Mouse (Mus musculus) urinary bladder, adult 18-20 months (tissue): ENCODE data around the gene Ilkap.
A peak's percentile ranks its signal among the peaks of the same experiment; 100 is the strongest.

Experiments used
- DNase-seq, 2 experiments: peaks; one replicate each; pipeline ENCODE4 v3.0.0; 2022; ENCODE audit warnings: low spot score in 2 of 2, mixed read lengths in 2 of 2

The Ilkap gene

DNA sequence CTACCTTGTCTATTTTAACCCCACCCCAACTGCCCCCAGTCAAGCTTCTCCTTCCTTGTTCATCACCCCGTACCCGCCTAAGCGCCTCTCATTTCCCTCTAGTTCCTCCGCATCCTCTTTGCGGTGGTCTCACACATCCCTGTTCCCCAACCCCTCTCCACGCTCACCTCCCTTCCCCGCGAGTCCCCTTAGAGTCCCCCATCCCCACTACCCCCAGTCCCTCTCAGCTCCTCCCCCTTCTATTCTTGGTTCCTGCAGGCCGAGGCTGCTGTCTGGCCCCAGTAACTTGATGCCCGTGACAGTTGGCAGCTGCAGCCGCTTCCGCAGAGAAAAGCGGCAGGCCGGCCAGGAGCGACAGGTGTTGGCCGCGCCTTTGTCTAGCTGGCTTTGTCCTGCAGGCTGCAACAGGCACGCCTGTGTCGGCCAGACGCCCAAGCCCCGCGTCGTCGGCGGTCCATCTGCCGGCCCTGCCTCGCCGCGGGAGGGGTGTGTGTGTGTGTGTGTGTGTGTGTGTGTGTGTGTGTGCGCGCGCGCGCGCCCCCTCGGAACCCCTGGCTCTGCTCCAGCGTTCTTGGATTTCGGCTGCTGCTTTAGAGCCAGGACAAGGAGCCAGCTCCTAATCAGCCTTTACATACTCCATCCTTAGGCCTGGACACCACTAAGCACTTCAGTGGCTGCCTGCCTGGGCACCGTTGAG, 15.4 kb upstream of the Ilkap start, which contains the start of gene Hes6:
TSS of gene Hes6 (minus strand) at position 141 of the 697 bp plus-strand sequence.
- DNase-seq: peak; percentile 45 to 55

DNA sequence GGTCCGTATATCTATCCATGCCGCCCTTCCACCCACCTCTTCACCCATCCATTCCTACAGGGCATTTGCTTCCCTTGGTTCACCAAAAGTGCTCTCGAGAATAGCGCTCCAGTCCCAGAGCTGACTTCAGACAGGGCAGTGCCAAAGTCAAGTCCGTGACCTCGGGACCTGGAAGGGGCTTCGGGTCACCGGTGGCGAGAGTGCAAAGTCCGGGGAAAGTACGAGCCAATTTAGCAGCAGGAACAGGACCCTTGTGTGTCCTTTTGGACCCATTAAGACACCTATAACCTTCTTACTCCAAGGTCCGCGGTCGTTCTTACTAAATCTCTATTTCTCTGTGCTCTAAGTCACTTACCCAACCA, 14.9 kb upstream of the Ilkap start:
- no peak for DNase-seq

DNA sequence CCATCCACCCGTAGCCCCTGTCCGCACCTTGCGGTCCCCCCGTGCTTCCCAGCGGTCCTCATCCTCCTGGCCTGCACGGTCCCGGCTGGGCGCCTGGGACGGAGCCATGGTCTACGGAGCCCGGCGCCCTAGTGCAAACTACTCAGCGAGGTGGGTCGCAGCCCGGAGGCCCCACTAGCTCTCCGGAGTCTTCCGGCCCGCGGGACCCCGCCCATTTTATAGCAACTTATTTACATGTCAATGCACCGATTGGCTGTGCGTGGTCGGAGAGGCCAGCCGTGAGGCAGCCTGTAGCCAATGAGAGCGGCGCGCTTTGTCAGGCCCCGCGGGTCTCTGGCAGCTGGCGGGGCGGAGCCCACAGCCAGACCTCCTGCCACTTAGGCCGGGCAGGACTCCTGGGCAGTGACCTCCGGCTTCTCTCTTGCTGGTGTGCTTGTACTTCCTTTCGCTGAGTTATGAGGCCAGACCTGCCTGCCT, 14.5 kb upstream of the Ilkap start:
- peak; percentile 69 to 91 for DNase-seq

DNA sequence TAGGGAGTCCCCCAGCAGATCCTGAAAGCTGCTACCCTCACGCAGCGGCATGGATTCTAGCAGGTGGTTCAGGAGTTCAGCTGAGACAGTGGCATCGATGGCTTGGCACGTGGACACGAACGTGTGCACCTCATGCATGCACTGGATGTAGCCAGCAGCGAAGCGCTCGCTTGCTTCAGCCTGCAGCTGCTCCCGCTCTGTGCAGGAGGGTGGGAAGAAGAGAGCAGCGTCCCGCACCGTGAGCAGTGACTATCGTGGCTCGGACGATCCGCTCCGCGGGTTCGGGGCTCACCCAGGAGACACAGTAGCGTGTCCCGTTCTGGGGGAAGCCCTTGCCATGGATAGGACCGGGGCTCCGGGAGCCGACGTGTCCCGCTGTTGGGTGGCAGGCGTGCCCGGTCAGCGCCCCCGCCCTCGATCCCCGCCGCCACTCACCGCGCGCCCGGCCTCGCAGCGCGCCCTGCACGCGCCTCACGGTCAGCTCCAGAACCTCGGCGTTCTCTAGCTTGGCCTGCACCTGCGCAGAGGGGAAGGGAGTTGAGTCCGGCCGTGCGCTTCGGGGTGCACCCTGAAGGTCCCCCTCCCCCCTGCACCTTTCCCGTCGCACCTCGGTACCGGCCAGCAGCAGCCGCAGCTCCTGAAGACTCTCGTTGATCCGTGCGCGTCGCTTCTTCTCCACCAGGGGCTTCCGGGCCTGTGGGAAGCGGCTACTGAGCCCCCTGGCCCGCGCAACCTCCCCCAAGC, 13.8 kb upstream of the Ilkap start:
- DNase-seq: peak in 1 of 2 experiments; percentile 30

DNA sequence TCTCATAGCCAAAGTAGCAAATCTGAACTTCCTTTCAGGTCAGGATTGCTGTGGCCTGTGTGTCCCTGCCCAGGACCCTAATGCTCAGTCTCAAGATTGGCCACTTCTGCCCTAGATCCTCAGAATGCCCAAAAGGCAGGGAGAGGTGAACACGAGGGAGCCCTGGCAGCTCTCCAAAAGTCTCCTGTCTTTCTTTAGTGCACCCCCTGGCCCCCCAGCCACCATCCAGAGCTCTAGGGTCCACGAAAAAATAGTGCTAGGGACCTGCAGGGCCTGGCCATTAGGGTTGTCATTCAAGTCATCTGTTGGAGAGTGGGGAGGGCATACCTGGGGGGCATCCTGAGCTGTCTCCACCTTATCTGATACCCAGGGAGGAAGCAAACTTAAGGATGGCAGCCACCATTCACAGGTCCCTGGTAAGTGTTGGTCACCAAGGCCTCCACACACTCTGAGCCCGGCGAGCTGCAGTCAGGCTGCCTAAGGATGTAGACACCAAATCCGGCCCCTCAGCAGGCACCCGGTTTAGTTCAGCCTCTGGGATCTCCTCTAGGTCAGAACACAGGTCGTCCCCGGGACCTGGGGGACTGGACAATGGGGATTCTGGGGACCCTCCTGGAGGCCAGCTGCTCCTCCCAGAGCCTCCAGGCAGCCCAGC, 13.1 kb upstream of the Ilkap start:
- DNase-seq: no peak

DNA sequence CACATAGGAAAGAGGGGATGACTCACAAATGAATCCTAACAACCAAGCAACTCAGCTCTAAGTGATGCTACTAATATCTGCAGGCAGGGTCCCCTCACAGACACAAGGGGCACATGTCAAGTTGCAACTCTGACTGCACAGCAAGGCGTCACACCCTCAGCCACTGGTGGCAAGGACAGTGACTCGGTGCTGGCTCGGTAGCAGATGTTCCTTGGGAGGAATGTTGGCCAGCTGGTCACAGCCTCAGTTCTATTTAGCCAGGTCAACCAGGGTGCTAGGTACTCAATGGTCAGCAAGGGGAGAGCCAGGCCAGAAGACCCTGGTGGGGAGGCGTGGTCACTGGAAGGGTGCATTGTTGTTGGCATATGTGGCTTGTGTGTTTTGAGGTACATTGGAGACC, 9.2 kb upstream of the Ilkap start:
- no peak for DNase-seq

DNA sequence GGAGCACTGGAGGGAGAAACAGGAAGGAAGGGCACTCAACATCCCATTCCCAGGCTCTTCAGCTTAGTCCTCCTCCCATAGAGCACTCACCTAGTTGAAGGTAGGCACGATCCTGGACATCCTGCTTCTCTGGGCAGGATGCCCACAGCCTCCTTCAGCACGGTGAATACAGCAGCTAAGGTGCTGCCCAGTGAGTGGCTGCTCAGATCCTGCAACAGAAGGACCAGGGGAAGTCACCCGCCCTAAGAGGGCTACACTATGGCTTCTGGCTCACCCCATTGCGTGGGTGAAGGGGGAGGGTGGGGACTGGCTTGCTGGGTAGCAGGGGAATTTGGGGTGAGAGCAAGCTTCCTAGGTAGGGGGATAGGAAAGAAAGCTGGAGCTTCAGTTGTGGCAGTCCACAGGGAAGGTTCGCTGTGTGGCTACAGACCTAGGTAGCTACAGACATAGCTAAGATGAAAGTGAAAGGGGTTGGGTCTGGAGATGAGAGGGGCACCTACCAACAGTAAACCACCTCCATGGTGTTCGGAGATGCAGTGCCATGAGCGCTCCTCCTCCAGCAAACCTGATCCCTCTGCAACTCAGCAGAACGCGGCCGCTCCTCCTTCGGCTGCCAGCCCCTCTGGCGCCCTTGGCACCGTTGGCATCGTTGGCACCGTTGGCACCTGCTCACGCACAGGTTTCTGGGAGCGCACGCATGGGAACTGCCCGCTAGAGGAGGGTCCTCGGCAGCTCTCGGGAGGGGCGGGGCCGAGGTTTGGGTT, 7.0 kb upstream of the Ilkap start:
- no peak for DNase-seq

DNA sequence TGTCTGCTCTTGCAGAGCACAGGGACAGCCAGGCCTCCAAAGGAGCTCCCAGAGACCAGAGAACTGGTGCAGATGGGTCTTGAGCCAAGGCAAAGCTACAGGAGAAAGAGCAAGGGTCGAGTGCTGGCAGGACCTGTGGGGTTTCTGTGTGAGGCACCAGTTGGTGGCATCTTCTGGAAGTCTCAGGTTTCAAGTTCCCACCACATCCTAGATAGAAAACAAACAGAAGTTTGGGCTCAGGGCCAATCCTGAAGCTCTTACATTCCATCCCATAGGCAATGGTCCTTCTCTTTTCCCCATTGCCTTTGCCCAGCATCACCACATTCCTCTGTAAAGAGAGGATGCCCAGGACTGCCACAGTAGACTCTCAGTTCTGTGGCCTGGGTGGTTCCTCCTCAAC, 6.4 kb upstream of the Ilkap start:
- no peak for DNase-seq

DNA sequence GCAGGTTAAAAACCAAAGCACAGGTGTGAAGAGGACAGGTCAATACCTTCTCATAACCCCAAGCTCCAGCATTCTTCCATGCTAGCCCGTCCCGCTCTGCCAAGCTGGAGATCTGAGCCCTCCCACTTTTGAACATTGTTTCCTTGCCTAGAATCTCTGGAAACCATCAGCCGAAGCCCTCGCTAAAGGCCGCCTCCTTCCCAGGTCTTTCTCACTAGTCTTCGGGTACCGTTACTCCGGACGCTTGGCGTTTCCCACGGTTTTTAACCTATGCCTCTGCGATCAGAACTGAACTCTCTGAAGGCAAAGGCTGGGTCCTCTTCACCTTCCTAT, 722 bp downstream of the Ilkap start:
- peak in 1 of 2 experiments; percentile 15 for DNase-seq

DNA sequence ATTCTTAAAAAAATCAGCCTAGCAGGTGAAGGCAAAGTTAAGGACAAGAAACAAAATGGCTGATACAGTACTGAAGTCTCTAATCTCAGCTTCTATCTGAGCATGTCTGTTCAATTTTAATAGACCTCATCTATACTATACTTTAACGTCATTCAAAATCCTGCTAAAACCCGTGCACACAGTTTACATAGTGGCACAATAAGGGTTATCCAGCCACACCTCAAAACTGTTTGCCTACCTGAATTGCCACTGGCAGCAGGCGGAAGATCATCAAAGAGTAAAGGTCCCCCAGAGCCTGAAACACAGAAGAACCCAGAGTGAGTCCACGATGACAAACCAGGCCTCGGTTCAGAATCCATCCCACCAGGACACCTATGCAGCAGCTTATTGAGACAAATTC, 8.2 kb downstream of the Ilkap start:
- no peak for DNase-seq

DNA sequence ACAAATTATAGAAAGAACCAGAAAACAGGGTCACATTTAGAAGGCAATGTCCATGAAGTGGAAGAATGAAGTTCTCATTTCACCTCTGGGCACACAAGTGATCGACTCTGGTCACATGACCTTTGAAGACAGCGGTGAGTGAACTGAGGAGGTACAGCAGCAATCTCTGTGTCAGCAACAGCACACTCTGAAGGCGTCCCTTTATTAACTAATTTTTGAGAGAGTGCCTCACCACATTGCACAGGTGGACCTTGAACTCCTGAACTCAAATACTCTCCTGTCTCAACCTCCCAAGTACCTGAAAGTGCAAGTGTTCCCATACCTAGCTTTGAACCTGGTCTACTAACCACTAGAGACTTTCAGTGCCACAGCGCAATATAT, 17.5 kb downstream of the Ilkap start:
- DNase-seq: no peak

DNA sequence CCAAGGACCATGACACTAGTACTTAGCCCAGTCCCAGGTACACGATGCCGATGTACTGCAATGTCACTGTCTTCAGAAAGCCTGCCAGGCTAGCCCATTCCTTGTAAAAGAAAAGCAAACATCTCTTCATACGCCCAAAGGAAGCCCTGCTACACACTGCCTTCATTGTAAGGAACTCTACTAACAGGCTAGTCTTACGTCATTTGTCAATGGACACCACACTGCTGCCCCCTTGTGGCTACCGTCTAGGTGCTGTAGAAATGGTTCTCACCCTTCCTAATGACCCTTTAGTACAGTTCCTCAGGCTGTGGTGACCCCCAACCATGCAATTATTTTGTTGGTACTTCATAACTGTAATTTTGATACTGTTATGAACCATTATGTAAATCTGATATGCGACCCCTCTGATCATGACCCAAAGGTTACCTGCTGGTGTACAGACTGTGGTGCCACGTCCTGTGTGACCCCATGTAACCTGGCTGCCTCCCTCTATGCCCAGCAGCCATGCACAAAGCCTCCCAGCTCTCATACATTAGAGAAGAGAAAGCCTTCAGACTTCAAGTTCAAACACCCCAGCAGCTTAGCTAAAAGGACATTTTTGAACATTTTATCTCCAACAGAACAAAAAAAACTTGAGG, 18.0 kb downstream of the Ilkap start:
- peak; percentile 37 to 64 for DNase-seq

DNA sequence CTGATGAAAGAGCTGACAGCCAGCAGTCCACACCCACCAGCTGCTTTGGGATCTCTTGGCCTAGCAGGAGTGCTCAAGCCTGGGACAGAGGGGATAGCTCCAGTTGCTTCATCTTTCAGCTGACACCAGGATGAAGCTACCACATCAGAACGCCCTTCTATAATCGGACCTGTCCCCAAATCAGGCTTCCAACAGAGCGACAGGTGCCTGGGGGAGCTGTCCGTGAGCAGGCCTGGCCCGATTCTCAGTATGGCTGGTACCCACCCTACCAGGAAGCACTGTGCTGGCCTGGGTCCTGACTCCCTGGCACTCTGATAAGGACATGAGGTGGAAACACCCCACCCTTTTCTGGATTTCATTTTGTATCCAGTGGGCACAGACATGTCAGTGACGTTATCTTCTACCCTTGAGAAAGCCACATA, 25.2 kb downstream of the Ilkap start:
- no peak for DNase-seq

DNA sequence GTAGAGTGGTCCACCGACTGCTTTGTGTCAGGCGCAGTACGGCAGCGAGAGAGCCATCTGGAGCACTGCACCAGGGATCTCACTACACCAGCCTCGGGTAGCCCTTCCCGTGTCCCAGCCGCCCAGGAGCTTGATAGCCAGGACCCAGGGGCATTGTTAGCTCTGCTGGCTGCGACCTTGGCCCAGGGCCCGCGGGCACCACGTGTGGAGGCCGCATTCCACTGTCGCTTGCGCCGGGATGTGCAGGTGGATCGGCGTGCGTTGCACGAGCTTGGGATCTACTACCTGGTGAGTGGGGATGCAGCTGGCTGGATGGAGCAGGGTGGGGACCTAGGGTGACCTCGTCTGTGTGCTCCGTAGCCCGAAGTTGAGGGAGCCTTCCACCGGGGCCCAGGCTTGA, 28.6 kb downstream of the Ilkap start:
- DNase-seq: no peak

DNA sequence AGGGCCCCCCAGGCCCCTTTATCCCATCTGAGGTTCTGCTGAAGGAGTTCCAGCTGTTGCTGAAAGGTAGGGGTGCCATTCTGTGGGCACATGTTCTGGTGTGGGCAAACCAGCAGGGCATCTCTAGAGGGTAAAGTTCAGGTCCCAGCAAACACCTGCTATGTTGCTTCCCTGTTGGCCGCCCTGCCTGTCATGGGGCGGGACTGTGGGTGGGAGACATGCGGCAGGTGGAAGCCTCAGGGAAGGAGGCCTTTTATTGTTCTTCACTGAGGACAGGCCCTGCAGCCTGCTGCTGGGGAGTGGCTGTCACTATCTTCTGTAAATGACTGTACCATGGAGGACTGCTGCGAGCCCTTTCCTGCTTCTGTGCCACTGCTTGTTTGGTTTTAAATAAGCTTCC, 29.2 kb downstream of the Ilkap start:
- no peak for DNase-seq

DNA sequence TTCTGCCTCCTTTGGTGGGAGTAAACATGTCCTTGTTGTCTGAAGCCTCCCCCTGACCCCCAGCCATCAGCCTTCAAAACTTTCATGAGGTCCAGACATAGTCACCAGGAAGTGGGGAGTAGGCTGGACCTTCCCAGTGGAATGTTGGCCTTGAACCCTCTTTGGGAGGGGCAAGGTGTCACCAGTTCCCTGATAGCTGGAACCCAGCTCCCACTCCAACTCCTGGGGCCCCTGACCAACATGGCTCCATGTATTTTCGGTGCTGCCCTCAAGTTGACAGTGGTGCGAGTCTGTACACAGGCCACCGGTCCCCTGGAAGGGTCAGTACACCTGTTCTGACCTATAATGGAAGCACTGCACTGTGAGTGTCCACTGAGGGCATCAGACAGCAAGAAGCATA, 31.3 kb downstream of the Ilkap start:
- no peak for DNase-seq

DNA sequence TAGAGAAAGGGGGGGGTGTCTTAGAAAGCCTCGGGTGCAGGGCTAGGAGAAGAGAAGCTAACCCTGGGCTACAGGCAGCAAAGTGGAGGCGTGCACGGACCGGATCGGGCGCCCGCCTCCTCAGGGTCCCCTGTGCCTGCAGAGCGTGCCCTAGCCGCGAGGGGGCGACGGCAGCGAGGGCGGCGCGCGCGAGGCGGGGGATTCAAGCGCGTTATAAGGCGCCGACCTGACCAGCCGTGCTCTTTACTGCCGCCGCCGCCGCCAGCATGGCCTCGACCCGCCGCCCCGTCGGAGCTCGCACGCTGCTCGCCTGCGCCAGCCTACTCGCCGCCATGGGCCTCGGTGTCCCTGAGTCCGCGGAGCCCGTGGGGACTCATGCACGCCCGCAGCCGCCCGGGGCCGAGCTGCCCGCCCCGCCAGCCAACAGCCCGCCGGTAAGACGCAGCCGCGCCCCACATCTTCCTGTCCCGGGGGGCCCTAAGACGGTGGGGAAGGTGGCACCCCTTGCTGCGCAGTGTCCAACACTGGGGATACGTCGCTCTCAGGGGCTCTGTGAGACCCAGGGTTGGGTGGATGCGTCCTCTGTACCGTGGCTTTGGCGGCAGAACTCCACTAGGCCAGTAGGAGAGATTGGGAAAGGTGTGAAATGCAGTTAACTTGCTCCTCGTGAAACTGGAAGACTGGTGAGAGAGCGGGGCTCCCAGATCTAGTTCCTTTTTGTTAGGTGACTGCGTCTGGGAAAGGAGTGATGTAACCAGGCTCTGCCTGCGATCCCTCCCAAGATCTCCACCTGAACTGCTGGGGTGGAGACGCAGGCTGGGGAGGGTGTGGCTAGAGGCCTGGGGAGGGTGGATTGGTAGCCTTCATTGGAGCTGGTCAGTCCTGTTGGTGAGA, 32.2 kb downstream of the Ilkap start, which contains the start of gene Erfe:
TSS of gene Erfe (plus strand) at position 216 of the 894 bp plus-strand sequence.
- DNase-seq: peak; percentile 30 to 71

DNA sequence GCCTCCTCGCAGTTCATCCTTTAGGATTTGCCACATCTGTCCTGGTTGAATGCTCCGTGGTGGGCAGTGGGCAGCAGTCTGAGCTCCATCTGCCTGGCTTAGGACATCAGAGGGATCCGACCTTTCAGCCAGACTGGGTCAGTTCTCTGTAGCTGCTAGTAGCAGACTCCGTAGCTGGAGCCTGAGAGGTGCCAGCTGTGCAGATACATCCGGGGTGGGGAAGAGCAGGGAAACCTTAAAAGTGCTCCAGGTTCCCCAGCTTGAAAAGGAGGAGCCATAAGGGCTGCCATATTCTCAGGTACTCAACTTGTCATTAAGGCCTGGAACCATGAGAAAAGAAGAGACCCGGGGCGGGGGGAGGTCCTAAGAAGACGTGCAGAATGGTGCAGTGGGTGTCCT, 32.8 kb downstream of the Ilkap start:
- DNase-seq: no peak

DNA sequence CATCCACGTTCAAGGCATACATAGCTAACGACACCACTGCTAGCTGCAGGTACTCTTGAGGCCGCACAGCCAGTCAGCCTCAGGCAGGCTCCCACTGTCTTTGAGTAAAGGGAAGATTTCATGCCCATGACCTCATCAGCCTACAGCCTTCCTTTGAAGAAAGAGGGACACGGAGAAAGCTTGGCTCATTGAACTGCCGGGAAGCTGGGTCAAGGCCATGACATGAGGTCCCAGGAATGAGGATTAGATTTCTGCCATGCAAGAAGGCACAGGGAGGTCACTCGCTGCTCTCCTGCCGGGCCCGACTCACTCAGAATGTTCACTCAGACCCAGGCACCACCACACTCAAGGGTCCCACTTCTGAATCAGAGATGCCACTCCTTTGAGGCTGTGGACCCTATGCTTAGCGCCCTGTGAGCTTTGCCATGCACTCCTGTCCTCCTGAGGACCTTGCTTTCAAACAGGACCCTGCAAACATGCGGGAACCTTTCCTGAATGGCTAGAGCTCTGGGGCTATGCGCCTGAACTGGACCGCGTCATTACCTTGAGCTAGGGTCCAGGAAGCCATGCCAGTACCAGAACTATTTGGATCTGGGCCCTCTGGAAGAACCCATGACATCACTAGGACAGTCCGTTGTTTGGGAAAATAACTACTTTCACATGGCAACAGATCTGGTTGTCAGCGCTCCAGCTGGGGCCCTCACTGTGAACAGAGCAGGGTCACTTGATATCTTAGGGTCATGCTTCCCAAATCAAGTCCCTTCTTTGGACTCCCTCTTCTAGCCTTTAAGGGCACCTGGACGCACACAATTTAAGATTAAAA, 33.6 kb downstream of the Ilkap start:
- no peak for DNase-seq

DNA sequence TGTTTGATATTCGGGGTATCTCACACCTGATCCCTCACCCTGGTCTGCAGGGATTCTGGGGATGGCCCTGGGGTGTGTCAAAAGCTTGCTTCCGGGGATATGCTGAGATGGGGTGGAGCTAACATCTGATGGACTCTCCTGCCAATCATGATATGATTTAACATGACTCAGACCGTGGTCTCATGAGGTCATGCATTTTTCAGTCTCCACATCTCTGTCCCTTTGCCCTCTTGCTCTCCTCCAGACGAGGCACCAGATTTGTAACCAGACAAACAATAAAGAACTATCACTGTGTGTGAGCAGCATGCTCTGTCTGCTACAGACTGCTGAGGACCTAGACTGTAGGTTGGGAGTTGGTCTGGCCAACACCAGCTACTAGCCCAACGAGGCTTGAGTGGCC, 36.5 kb downstream of the Ilkap start:
- no peak for DNase-seq
